Mouse (Mus musculus) C2C12 (cell line): Measurements from ENCODE around the gene Armh4.

Experiments
- CEBPB ChIP-seq: IDR thresholded peaks from one replicate; pipeline ENCODE4 v1.6.1; 2011; ENCODE audit warnings: low read depth, mild to moderate bottlenecking, control low read depth, moderate library complexity
- CTCF ChIP-seq: IDR thresholded peaks from one replicate; pipeline ENCODE4 v1.5.1; 2011; ENCODE audit not compliant: control insufficient read depth, insufficient read depth, insufficient read length
- MAX ChIP-seq: IDR thresholded peaks from one replicate; pipeline ENCODE4 v1.6.1; 2011; ENCODE audit warnings: mild to moderate bottlenecking, control low read depth
- MYOG ChIP-seq: IDR thresholded peaks from one replicate; pipeline ENCODE4 v1.6.1; 2011; ENCODE audit not compliant: control insufficient read depth, insufficient read length; ENCODE audit errors: extremely low read depth

DNA sequence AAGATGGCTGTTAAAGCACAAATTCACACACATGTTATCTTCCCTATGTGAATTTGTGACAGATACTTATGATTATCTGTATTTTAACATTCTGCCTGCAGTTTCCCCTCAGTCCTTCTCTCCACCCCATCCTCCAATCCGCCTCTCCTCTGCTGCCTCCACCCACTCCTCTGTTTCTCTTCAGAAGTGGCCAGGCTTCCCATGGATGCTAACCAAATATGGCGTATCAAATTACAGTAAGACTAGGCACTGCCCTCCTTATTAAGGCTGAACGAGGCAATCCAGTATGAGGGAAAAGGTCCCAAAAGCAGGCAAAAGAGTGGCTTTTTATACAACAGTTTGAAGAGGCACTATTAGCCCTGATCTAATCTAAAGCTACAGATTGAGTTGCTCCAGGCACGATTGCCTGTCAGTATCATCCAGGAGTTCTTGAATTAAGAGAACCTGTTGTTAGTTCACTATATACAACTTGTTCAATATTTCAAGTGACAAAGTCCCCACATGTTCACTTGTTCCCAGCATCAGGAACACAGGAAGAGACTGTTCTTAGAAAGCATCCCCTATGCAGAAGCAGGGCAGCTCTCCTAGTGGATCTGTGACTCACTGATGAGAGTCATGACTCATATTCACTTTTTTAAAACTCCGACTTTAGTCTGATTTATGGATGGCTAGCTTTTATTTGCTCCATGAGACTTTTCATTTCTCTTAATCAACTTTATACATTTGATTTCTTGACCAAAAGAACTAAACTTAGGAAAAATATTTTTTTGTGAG, 103.5 kb downstream of the Armh4 start:
- TF ChIP-seq CTCF (no peak), CEBPB (no peak), MAX (no peak), MYOG (no peak)
